Mouse (Mus musculus) telencephalon, adult 2 months (tissue): ENCODE data around the gene Prl8a8.

Experiments used
- DNase-seq: peaks from one replicate; pipeline ENCODE4 v3.0.0-alpha.2; 2011; ENCODE audit warnings: low read depth, low spot score

Prl8a8 gene

DNA sequence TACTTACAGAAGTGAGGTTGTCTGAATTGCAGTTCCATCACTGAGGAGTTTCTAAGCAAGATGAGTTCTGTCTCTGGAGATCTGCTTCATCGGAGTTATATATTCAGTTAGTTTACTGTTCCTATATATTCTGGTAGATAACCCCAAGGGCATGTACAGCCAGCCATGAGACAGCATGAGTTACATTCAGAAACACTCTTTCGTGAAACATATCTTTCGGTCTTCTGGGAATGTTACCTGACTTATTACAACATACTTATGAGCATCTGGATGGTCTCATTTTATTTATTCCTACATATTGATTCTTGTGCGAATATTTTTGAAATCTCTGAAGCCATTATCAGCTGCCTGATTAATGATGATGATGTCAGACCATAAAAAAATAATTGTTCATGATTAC, at the start of gene Prl8a8:
Prl8a8 (minus strand) TSS at position 101 of the 400 bp plus-strand sequence.
- no peak for DNase-seq

- no peak for DNase-seq
These were observed 40.3 kb upstream of the Prl8a8 start for GRCm38 (mm10) chr13:27553336-27553735.

DNA sequence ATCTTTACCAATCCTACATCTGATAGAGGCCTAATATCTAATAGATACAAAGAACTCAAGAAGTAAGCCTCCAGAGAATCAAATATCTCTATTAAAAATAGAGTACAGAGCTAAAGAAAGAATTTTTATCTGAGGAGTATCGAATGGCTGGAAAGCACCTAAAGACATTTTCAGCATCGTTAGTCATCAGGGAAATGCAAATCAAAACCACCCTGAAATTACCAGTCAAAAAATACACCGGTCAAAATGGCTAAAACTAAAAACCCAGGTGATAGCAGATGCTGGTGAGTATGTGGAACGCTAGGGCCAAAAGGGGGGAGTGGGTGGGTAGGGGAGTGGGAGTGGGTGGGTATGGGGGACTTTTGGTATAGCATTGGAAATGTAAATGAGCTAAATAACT, 10.1 kb upstream of the Prl8a8 start:
- no peak for DNase-seq

GRCm38 (mm10) chr13:27507645-27508044, 5.4 kb downstream of the Prl8a8 start:
- no peak for DNase-seq
